In the genomic region with DNA sequence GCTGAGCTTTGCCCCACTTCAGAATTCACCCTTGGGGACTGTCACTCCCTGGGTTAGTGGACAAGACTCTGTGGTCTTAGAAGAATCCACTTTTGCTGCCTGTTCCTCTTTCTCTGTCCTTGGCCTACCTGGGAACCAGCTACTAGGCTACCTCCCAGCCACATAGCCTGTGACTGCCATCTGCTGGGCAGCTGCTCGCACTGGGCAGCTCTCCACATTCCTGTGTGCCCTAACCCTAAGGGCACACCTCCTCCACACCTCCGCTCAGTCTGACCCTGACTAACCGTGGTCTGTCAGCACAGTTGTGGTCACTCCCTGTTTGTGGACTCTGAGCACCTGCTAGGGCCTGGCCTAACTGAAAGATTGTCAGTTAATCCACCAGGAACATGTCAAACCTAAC, we compare ENCODE assay signal across 9 mouse cellular contexts. TPM values are rescaled to one million over a fixed set of nuclear protein-coding genes. Genes with fewer than 3 reads are reported as not detected.
A peak's percentile ranks its signal among the peaks of the same experiment; 100 is the strongest.
DNase-seq lines count a peak whose midpoint lies in the region; TF ChIP-seq lines count a peak whose summit lies in the region.
"Had no signal": no experiment of that assay in that cellular context is flagged by ENCODE, and none has a peak within 500 bp of the region (broad histone marks: within the 10 kb centered on the region; RNA-seq: fewer than 3 reads in every experiment).

No protein-coding gene starts in this region.

- H3K9ac ChIP-seq in ES-Bruce4 (ENCODE audit: low read depth, poor library complexity, severe bottlenecking): no peak overlapping the region

- H3K27me3 ChIP-seq in ES-Bruce4 (ENCODE audit: control insufficient read depth, insufficient read depth, low read length, poor library complexity, severe bottlenecking): no peaks in the 10 kb centered on the region

- TF ChIP-seq CTCF in ES-Bruce4 (IDR thresholded peaks at IDR 0.05; ENCODE audit: low read depth, low read length): peak; percentile 68

- no peak overlapping the region for H3K27ac ChIP-seq in ES-Bruce4 (ENCODE audit: insufficient read depth, low read length)

- no peaks in the 10 kb centered on the region for H3K9me3 ChIP-seq in ES-Bruce4 (replicated peaks; ENCODE audit: control insufficient read depth, insufficient read depth, low read length, poor library complexity, severe bottlenecking)

- peaks cover 4% of the 10 kb centered on the region for H3K4me1 ChIP-seq in ES-Bruce4 (ENCODE audit: control insufficient read depth, insufficient read depth, low read length)

- H3K36me3 ChIP-seq in ES-Bruce4 (ENCODE audit: control insufficient read depth, insufficient read depth, low read length, poor library complexity, severe bottlenecking): peaks cover 8% of the 10 kb centered on the region; the same call in 1 of the 2 replicates

- H3K4me3 ChIP-seq in ES-Bruce4 (ENCODE audit: low read depth, low read length): no peak overlapping the region

- TF ChIP-seq EP300 in ES-Bruce4 (IDR thresholded peaks at IDR 0.05; ENCODE audit: insufficient read depth, low read depth, low read length): 0 out of 2 replicates have a peak, but pooled peaks have one; percentile 40

- no peak for TF ChIP-seq POLR2A in ES-Bruce4 (IDR thresholded peaks at IDR 0.05; ENCODE audit: insufficient read depth, low read length)

- intact Hi-C loops in left cerebral cortex, postnatal 10 days (cut with DNase I): no loop called here

- DNase-seq in gastrocnemius, adult 18-20 months (ENCODE audit: low spot score): peak; percentile 76
- DNase-seq in gastrocnemius, postnatal 4 days (ENCODE audit: low spot score in 2 of 2): no peak
- peak; percentile 60 to 65 for DNase-seq in cerebellum, postnatal 14 days
- DNase-seq in kidney, postnatal 10 days: peak; percentile 77
- DNase-seq in ovary, postnatal 14 days (ENCODE audit: low spot score): peak; percentile 31
- no peak for DNase-seq in layer of hippocampus, adult 18-20 months (ENCODE audit: low spot score in 2 of 2)
- DNase-seq in left cerebral cortex, postnatal 10 days (ENCODE audit: extremely low spot score in 1 of 2, low spot score in 2 of 2): no peak

RNA-seq across cellular contexts. Expression of gene Gm13420, which starts 19.9 kb away (rescaled TPM):
- total RNA-seq in gastrocnemius, adult 18-20 months (2021): not detected
- not detected for total RNA-seq in gastrocnemius, postnatal 4 days (2021)
- polyA plus RNA-seq in ES-Bruce4 (2011; ENCODE audit: insufficient read depth, insufficient read length, low read depth, missing spikeins): 0.75 TPM in 1 of 2 replicates, not detected in the other
- under 1 TPM; 0.30 to 0.61 TPM for total RNA-seq in layer of hippocampus, adult 18-20 months (2021)
- 1 to 10 TPM; 2.5 to 2.8 TPM for total RNA-seq in left cerebral cortex, postnatal 10 days (2021)

RNA-seq across cellular contexts. Expression of gene Gm13547, which starts 27.6 kb away (rescaled TPM):
- total RNA-seq in gastrocnemius, adult 18-20 months (2021): not detected
- not detected for total RNA-seq in gastrocnemius, postnatal 4 days (2021)
- not detected in 2 replicates for polyA plus RNA-seq in ES-Bruce4 (2011; ENCODE audit: insufficient read depth, insufficient read length, low read depth, missing spikeins)
- not detected for total RNA-seq in layer of hippocampus, adult 18-20 months (2021)
- total RNA-seq in left cerebral cortex, postnatal 10 days (2021): not detected
- total RNA-seq: layer of hippocampus, postnatal 25 days had no signal

RNA-seq across cellular contexts. Expression of gene Coq4, which starts 55.7 kb away (rescaled TPM):
- 1 to 10 TPM; 8.6 to 9.0 TPM for total RNA-seq in gastrocnemius, adult 18-20 months (2021)
- total RNA-seq in gastrocnemius, postnatal 4 days (2021): 1 to 10 TPM; 8.1 to 9.7 TPM
- 8.5 and 21.5 TPM in 2 replicates for polyA plus RNA-seq in ES-Bruce4 (2011; ENCODE audit: insufficient read depth, insufficient read length, low read depth, missing spikeins)
- 10 to 100 TPM; 22.4 to 25.2 TPM for total RNA-seq in layer of hippocampus, adult 18-20 months (2021)
- 10 to 100 TPM; 34.2 to 38.6 TPM for total RNA-seq in left cerebral cortex, postnatal 10 days (2021)

RNA-seq across cellular contexts. Expression of gene Trub2, which starts 56.8 kb away (rescaled TPM):
- 10 to 100 TPM; 27.7 to 30.3 TPM for total RNA-seq in gastrocnemius, adult 18-20 months (2021)
- 10 to 100 TPM; 33.9 to 40.4 TPM for total RNA-seq in gastrocnemius, postnatal 4 days (2021)
- polyA plus RNA-seq in ES-Bruce4 (2011; ENCODE audit: insufficient read depth, insufficient read length, low read depth, missing spikeins): 52.4 and 54.9 TPM in 2 replicates
- total RNA-seq in layer of hippocampus, adult 18-20 months (2021): 10 to 100 TPM; 40.8 to 41.4 TPM
- total RNA-seq in left cerebral cortex, postnatal 10 days (2021): 10 to 100 TPM; 45.9 to 57.2 TPM

Comparison
In these comparisons a context has a peak if more than half of its experiments do, and no peak if none do; other contexts are left out.
1. DNase-seq: peak in gastrocnemius, adult 18-20 months (single experiment), cerebellum, postnatal 14 days (2 of 2), kidney, postnatal 10 days (single experiment) and ovary, postnatal 14 days (single experiment); none in gastrocnemius, postnatal 4 days (0 of 2), layer of hippocampus, adult 18-20 months (0 of 2) and left cerebral cortex, postnatal 10 days (0 of 2).